Mouse (Mus musculus): ENCODE measurements around the gene Tsen34. TPM values are rescaled to one million over a fixed set of nuclear protein-coding genes. Genes with fewer than 3 reads are reported as not detected.

Tsen34 gene
- total RNA-seq, 1 experiment = 90.2 TPM

DNA sequence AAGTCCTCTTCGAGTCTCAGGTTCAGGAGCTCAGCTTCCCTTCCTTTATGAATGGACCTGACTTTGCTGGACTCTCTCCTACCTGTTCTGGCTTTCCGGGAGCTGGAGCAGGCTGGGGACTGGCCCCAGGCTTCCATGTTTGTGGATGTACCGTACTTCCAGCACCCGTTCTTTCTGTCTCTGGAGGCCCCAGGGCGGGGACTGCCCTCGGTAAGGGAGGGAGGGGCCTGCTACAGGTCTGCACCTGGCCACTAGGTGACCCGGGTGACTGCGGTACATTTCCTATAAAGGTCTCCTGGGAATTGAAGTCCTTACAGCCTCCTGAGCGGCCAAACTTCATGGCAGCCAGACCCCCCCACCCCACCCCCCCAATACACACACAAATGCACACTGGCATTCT, 15.3 kb upstream of the Tsen34 start, which contains the start of gene Tmc4:
TSS of gene Tmc4 (minus strand) at position 212 of the 400 bp plus-strand sequence.
- H3K9me3 ChIP-seq (ENCODE audit: control insufficient read depth, insufficient read depth, low read depth, low read length) = no peaks in the 10 kb centered on the region
- peaks cover 5% of the 10 kb centered on the region; the same call in 1 of the 2 replicates for H3K36me3 ChIP-seq (ENCODE audit: control insufficient read depth, insufficient read depth, low read length, poor library complexity, severe bottlenecking)
- H3K4me3 ChIP-seq (ENCODE audit: insufficient read depth in 1 of 2, low read depth in 1 of 2, low read length in 2 of 2, poor library complexity in 1 of 2, severe bottlenecking in 1 of 2) = no peak within 1 kb of the TSS
- in situ Hi-C loops (cut with MboI; ENCODE audit: low sequenced_read_pairs in 2 of 2, unreplicated experiment in 2 of 2) = no loop called here
- no peak within 1 kb of the TSS for H3K9ac ChIP-seq (ENCODE audit: insufficient read depth, low read depth, low read length, poor library complexity, severe bottlenecking)
- no peak for TF ChIP-seq CHD2 (IDR thresholded peaks at IDR 0.05; ENCODE audit: low read depth, low read length)
- TF ChIP-seq MAFK (IDR thresholded peaks at IDR 0.05; ENCODE audit: insufficient read depth, low read depth, low read length) = no peak
- no peak for TF ChIP-seq HCFC1 (IDR thresholded peaks at IDR 0.05; ENCODE audit: borderline replicate concordance, insufficient read depth, low read length)
- no peak within 1 kb of the TSS for H3K27ac ChIP-seq (ENCODE audit: insufficient read depth, low read depth, low read length, poor library complexity, severe bottlenecking)
- DNase-seq (ENCODE audit: low read depth, low spot score) = no peak
- H3K4me1 ChIP-seq (ENCODE audit: control insufficient read depth in 2 of 2, insufficient read depth in 2 of 2, low read length in 2 of 2, poor library complexity in 1 of 2) = peaks cover 0 to 6% of the 10 kb centered on the region in 2 experiments; a peak in 1 of 4 replicates

DNA sequence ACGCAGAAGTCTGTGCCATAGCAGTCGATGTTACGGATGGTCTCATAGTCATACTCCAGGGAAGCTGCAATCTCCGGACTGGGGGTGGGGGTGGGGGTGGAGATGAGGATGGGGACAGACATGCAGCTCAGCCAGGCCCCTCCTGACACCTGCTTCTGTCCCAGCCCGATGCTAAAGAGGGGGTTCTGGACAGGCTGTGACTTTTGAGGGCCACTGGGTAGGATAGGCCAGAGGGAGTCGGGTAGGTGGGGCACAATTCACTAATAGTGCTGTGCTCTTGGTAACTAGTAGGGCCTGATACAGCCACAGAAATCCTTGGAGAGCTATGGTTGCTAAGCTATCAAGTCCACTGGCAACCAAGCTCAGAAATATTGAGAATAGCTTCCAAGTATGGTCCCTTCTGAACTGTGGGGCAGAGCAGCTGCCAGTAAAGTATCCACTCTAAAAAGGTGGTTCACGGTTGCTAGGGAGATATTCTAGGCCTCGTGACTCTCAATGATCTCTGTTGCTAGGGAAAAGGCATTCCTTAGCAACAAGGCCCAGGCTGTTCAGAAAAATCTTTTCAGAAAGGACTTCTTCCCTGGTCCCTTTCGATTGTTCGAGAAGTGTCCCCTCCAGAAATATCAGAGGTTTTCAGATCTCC, 8.6 kb upstream of the Tsen34 start:
- H3K4me1 ChIP-seq (ENCODE audit: control insufficient read depth in 2 of 2, insufficient read depth in 2 of 2, low read length in 2 of 2, poor library complexity in 1 of 2) = peaks cover 0 to 9% of the 10 kb centered on the region in 2 experiments; a peak in 2 of 4 replicates
- no peak overlapping the region for H3K4me3 ChIP-seq (ENCODE audit: insufficient read depth in 1 of 2, low read depth in 1 of 2, low read length in 2 of 2, poor library complexity in 1 of 2, severe bottlenecking in 1 of 2)
- in situ Hi-C loops (cut with MboI; ENCODE audit: low sequenced_read_pairs in 2 of 2, unreplicated experiment in 2 of 2) = no loop called here
- TF ChIP-seq MAFK (IDR thresholded peaks at IDR 0.05; ENCODE audit: insufficient read depth, low read depth, low read length) (no peak), ZC3H11A (IDR thresholded peaks at IDR 0.05; ENCODE audit: borderline replicate concordance, low read depth, low read length) (no peak), HCFC1 (IDR thresholded peaks at IDR 0.05; ENCODE audit: borderline replicate concordance, insufficient read depth, low read length) (no peak), ZNF384 (IDR thresholded peaks at IDR 0.05; ENCODE audit: low read depth, low read length) (no peak), CHD2 (IDR thresholded peaks at IDR 0.05; ENCODE audit: low read depth, low read length) (no peak)
- no peak overlapping the region for H3K9ac ChIP-seq (ENCODE audit: insufficient read depth, low read depth, low read length, poor library complexity, severe bottlenecking)
- DNase-seq (ENCODE audit: low read depth, low spot score) = no peak
- no peaks in the 10 kb centered on the region for H3K9me3 ChIP-seq (ENCODE audit: control insufficient read depth, insufficient read depth, low read depth, low read length)
- peaks cover 8% of the 10 kb centered on the region; the same call in 1 of the 2 replicates for H3K36me3 ChIP-seq (ENCODE audit: control insufficient read depth, insufficient read depth, low read length, poor library complexity, severe bottlenecking)
- no peak overlapping the region for H3K27ac ChIP-seq (ENCODE audit: insufficient read depth, low read depth, low read length, poor library complexity, severe bottlenecking)

DNA sequence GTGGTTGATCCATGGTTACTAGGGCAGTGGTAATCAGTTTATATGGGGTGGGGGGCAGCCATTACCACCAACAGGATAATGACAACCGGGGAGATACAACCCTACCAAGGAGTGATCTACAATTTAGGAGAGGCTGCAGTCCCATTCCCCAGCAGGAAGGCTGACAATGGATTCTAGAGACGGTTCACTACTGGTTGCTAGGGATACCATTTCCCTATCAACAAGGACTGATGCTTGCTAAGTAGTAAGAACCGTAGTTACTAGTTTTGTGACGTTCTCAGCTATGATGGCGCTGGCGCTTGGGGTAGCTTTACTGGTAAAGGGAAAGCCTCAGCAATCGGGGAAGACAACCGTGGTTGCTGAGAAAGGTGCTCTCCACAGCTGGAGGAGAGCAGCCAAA, 8.0 kb upstream of the Tsen34 start:
- H3K9ac ChIP-seq (ENCODE audit: insufficient read depth, low read depth, low read length, poor library complexity, severe bottlenecking) = no peak overlapping the region
- H3K4me3 ChIP-seq (ENCODE audit: insufficient read depth in 1 of 2, low read depth in 1 of 2, low read length in 2 of 2, poor library complexity in 1 of 2, severe bottlenecking in 1 of 2) = no peak overlapping the region
- H3K9me3 ChIP-seq (ENCODE audit: control insufficient read depth, insufficient read depth, low read depth, low read length) = no peaks in the 10 kb centered on the region
- in situ Hi-C loops (cut with MboI; ENCODE audit: low sequenced_read_pairs in 2 of 2, unreplicated experiment in 2 of 2) = no loop called here
- peaks cover 6% of the 10 kb centered on the region; the same call in 1 of the 2 replicates for H3K36me3 ChIP-seq (ENCODE audit: control insufficient read depth, insufficient read depth, low read length, poor library complexity, severe bottlenecking)
- no peak for TF ChIP-seq MAFK (IDR thresholded peaks at IDR 0.05; ENCODE audit: insufficient read depth, low read depth, low read length)
- no peak for TF ChIP-seq ZC3H11A (IDR thresholded peaks at IDR 0.05; ENCODE audit: borderline replicate concordance, low read depth, low read length)
- no peak for TF ChIP-seq HCFC1 (IDR thresholded peaks at IDR 0.05; ENCODE audit: borderline replicate concordance, insufficient read depth, low read length)
- no peak for TF ChIP-seq CHD2 (IDR thresholded peaks at IDR 0.05; ENCODE audit: low read depth, low read length)
- TF ChIP-seq ZNF384 (IDR thresholded peaks at IDR 0.05; ENCODE audit: low read depth, low read length) = no peak
- H3K27ac ChIP-seq (ENCODE audit: insufficient read depth, low read depth, low read length, poor library complexity, severe bottlenecking) = no peak overlapping the region
- no peak for DNase-seq (ENCODE audit: low read depth, low spot score)
- H3K4me1 ChIP-seq (ENCODE audit: control insufficient read depth in 2 of 2, insufficient read depth in 2 of 2, low read length in 2 of 2, poor library complexity in 1 of 2) = peaks cover 0 to 9% of the 10 kb centered on the region in 2 experiments; a peak in 2 of 4 replicates

GRCm38 (mm10) chr7:3685400-3686187, 7.1 kb upstream of the Tsen34 start:
- in situ Hi-C loops (cut with MboI; ENCODE audit: low sequenced_read_pairs in 2 of 2, unreplicated experiment in 2 of 2) = no loop called here
- H3K4me3 ChIP-seq (ENCODE audit: insufficient read depth in 1 of 2, low read depth in 1 of 2, low read length in 2 of 2, poor library complexity in 1 of 2, severe bottlenecking in 1 of 2) = peak overlapping the region; percentile 57 to 70
- TF ChIP-seq ZNF384 (IDR thresholded peaks at IDR 0.05; ENCODE audit: low read depth, low read length) (no peak), HCFC1 (IDR thresholded peaks at IDR 0.05; ENCODE audit: borderline replicate concordance, insufficient read depth, low read length) (no peak), MAFK (IDR thresholded peaks at IDR 0.05; ENCODE audit: insufficient read depth, low read depth, low read length) (no peak), ZC3H11A (IDR thresholded peaks at IDR 0.05; ENCODE audit: borderline replicate concordance, low read depth, low read length) (no peak), CHD2 (IDR thresholded peaks at IDR 0.05; ENCODE audit: low read depth, low read length) (no peak)
- peaks cover 0 to 9% of the 10 kb centered on the region in 2 experiments; a peak in 2 of 4 replicates for H3K4me1 ChIP-seq (ENCODE audit: control insufficient read depth in 2 of 2, insufficient read depth in 2 of 2, low read length in 2 of 2, poor library complexity in 1 of 2)
- H3K27ac ChIP-seq (ENCODE audit: insufficient read depth, low read depth, low read length, poor library complexity, severe bottlenecking) = no peak overlapping the region
- H3K9me3 ChIP-seq (ENCODE audit: control insufficient read depth, insufficient read depth, low read depth, low read length) = no peaks in the 10 kb centered on the region
- peak overlapping the region; percentile 79 for H3K9ac ChIP-seq (ENCODE audit: insufficient read depth, low read depth, low read length, poor library complexity, severe bottlenecking)
- H3K36me3 ChIP-seq (ENCODE audit: control insufficient read depth, insufficient read depth, low read length, poor library complexity, severe bottlenecking) = peaks cover 8% of the 10 kb centered on the region; the same call in 1 of the 2 replicates
- DNase-seq (ENCODE audit: low read depth, low spot score) = no peak

Measured in ES-E14 (cell line).